Mouse (Mus musculus): ENCODE data around the gene Fam126a.

Fam126a gene

DNA sequence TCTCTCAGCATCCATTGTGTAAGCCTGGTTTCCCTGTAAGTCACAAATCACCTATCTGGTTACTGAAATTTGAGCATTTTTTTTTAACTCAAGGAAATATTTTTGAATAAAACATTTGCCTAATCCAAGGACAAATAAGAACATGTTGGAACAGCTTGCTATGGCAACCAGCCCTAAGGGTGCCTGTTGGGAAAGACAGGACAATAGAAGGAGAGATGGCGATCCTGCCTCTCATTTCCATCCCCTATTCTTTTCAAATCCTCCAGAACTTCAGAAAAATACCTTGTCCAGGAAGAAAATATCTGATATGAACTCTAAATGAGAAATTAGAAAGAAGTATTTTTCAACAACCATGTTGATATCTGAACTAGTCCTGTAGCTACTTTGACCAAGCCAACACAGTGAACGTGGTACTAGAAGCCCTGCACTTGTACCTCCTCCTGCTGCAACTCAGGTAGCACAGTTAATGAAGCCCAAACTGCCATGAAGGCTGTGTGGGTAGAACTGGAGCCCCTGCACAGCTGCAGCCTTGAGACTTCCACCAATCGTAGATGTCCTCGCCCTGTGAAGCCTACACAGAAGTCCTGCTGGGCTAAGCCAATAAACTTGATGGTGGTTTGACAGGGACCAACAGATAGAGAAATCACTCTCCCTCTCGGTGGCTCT is 17.0 kb downstream of the Fam126a start:
- in situ Hi-C loops (cut with MboI; ENCODE audit: low pct_unique_long_range_greater_than_20kb in 1 of 2, low sequenced_read_pairs in 2 of 2, unreplicated experiment in 1 of 2): no loop called here

DNA sequence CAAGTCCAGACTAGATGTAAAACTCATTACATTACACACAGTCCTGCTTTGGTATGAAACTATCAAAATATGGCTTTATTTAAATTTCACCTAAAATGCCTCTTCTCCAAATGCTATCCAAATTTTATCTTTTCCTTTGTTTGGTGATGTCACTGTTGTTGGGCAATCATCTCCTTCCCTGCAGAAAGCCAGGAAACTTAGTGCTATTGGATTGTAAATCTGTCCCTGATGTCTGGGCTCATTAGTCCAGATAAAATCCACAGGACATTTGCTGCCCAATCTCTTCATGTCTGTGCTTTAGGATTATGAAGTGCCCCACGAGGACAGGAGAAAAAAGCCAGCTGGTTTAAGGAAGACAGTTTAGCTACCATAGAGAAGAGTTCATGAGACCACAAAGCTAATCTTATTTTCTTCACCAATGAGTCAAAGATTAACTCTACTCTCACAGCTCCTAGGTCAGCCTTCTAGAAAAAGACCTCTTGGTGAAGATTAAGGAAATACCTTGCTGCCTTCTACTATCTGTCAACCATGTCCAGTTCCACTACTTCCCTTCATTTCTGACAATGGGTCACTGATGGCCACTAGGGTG is 31.3 kb downstream of the Fam126a start:
- in situ Hi-C loops (cut with MboI; ENCODE audit: low pct_unique_long_range_greater_than_20kb in 1 of 2, low sequenced_read_pairs in 2 of 2, unreplicated experiment in 1 of 2): no loop called here

DNA sequence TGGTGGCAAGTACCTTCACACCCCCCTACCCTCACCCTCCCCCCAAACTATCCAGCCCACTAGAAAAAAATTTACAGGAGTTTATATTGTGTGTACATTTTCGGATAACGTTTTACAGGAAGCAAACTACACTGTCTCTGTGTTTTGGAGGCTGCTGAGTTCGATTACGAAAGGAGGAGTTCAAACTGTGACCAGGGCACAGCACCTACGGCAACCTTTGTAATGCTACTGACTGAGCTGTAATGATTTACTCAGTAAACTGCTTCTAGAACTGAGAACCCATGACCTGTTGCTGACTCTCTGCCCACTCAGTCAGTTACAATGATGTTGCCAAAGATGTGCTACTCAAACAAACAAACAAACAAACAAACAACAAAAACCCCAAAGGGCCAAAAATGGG is 34.5 kb downstream of the Fam126a start:
- in situ Hi-C loops (cut with MboI; ENCODE audit: low pct_unique_long_range_greater_than_20kb in 1 of 2, low sequenced_read_pairs in 2 of 2, unreplicated experiment in 1 of 2): no loop called here

DNA sequence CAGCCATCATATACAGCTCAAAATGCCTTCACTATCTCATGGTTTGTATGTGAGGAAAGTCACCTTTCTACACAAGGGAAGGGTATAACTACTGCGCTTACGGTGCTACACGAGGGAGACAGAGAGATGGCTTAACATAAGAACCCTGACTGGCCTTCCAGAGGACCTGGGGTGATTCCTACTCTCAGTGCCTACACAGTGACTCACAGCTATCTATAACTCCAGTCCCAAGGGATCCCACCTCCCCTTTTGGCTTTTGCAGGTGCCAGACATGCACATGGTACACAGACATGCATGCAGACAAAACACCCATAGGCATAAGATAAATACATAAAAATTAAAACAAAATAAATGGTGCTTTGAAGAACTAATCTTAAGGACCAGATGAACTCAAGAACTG is 35.6 kb downstream of the Fam126a start:
- in situ Hi-C loops (cut with MboI; ENCODE audit: low pct_unique_long_range_greater_than_20kb in 1 of 2, low sequenced_read_pairs in 2 of 2, unreplicated experiment in 1 of 2): no loop called here

DNA sequence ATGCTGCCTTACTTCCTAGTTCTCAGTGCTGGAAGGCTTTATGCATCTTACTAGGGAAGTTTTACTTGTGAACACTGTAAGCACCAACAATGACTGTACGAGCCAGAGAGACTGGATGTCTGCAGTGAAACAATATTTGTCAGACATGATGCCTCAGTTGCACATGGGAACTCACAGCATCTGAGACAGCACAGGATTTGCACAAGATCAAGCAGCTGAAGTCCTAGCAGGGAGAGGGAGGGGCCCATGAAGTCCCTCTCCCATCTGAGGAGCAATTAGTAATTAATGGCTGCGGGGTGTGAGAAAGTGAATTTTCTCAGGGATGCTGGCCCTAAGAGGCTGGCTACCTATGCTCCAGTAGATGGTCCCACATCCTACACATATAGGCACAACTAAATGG is 36.3 kb downstream of the Fam126a start:
- in situ Hi-C loops (cut with MboI; ENCODE audit: low pct_unique_long_range_greater_than_20kb in 1 of 2, low sequenced_read_pairs in 2 of 2, unreplicated experiment in 1 of 2): no loop called here

DNA sequence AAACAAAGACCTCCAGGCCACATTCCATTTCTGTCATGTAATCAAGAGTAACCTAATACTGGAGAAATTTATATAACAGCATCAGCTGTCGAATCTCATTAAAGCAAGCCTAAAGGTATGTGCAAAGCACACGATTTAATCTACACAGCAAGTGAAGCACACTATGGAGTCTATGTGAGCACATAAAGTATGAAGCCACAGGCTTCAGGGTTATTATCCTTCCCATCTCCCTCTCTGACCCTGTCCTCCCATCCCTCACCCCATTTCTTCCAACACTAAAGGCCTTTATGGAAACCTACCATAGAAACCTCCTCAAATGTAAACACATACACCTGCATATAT is 37.0 kb downstream of the Fam126a start:
- in situ Hi-C loops (cut with MboI; ENCODE audit: low pct_unique_long_range_greater_than_20kb in 1 of 2, low sequenced_read_pairs in 2 of 2, unreplicated experiment in 1 of 2): no loop called here

DNA sequence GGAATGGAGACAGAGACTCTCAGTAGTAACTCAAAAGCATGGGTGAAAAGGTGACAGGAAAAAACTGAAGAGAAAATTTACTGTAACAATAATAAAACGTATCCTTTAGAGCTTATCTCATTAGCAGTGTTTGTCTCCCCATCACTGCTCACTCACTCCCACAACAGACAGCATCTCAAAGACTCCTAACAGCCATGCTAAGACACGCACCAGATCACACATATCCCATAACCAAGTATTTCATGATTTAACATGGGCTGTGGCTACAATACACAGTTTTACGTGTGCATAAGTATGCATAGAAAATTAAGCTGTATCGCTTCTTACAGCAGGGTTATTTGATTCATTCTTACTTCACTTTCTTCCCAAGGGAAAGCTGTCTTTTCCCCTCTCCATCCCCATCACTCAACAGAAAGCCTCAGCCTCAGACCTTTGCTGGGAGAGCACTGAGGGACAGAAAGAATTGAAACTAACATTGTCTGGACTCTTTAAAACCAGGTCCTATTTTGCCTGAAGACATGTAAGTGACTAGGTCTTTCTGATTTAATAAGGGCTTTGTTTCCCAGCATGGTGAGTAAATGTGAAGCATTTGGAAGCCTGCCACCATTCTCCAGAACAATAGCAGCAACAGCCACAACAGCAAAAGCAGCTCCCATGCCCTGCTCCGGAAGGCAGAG is 37.5 kb downstream of the Fam126a start:
- in situ Hi-C loops (cut with MboI; ENCODE audit: low pct_unique_long_range_greater_than_20kb in 1 of 2, low sequenced_read_pairs in 2 of 2, unreplicated experiment in 1 of 2): no loop called here

DNA sequence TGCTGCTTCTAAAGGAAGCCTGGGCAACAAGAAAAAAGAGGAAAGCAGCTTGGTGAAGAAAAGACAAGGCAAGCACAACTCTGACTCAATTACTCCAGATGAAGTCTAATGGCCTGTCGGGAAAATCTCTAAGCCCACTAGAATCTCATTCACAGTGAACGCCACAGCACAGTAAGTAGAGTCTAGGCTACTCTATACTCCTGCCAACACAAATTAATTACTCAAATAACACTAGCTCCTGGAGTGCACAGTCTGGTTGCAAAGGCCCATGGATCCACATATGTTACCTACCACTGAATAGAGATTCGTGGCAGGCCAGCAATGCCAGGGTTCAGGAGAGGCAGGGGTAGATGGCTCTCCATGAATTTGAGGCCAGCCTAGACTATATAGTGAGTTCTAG is 40.5 kb downstream of the Fam126a start:
- in situ Hi-C loops (cut with MboI; ENCODE audit: low pct_unique_long_range_greater_than_20kb in 1 of 2, low sequenced_read_pairs in 2 of 2, unreplicated experiment in 1 of 2): no loop called here

DNA sequence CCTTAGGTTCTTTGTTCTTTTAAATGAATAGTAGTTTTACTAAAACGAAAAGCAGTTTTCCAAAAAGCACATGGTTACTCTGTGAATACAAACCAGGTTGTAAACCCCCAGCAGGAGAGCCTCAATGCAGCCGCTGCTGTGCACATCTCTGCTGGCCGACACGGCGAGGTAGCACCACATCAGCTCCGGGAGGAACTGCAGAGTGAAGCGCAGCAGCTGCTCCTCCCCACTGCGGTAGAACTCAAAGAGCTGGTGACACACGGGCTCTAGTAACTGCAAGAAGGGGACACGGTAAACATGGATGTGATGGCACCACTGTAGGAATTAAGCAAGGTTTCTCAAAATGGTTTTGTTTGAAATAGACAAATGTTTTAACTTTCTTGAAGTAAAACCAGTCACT is 42.7 kb downstream of the Fam126a start:
- in situ Hi-C loops (cut with MboI; ENCODE audit: low pct_unique_long_range_greater_than_20kb in 1 of 2, low sequenced_read_pairs in 2 of 2, unreplicated experiment in 1 of 2): no loop called here

DNA sequence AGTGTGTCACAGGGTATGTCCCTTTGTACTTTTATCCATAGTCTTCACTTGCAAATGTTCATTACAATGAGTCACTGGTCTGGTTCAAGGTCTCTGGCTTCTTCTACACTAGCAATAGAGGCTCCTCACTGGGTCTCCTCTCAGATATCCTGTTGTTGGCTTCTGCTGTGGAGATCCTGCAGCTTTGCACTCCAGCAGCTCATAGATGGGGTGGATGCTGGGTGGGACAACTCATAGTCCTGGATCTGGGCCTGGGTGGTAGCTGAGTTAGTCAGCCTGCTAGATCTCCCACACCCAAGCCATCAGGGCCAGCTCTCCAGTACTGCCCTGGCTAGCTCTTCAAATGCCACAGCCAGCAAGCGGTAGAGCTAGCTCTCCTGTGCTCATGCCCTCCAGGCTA is 48.4 kb downstream of the Fam126a start:
- in situ Hi-C loops (cut with MboI; ENCODE audit: low pct_unique_long_range_greater_than_20kb in 1 of 2, low sequenced_read_pairs in 2 of 2, unreplicated experiment in 1 of 2): no loop called here

DNA sequence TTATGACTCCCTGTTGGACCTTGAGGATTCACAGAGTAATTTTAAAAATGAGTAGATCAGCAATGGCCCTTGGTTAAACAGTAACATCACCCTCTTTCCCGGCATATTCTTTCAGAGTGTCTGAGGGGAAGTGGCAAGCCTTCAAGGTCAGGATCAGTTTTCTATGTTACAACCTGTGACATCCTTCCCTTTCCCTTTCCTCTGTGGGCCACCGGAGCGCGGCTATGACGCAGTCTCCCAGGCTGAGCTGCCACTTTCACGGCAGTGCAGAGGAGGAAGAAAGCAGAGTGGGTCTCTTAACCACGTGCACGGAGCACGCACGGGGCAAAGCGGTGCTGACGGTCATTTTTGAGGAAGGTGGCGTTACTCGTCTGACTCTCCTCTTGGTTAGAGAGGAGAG is 52.0 kb downstream of the Fam126a start:
- in situ Hi-C loops (cut with MboI; ENCODE audit: low pct_unique_long_range_greater_than_20kb in 1 of 2, low sequenced_read_pairs in 2 of 2, unreplicated experiment in 1 of 2): no loop called here

DNA sequence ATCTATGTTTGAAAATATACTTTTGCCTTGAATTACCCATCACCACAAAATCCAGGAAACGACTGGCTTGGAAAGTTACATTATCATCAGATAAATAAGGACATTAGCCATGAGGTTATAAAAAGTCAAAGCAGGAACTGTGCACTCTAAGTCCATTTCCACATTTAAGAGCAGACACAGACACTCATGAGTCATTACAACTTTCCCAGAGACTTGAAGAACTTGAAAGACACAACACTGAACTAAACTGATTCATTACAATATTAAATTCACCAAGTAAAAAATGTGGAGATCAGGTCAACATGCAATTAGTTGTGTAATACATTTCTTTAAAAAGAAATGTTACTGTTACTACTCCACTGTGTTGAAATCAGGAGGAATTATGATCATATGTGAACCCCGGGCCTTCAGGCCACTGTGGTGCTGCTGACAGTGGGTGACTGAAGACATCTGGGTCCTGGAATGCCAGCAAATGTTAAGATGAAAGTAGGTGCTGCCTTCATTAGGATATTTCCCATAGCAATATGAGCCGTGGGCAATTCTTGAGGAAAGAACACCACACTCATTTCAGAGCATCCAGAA is 55.4 kb downstream of the Fam126a start:
- in situ Hi-C loops (cut with MboI; ENCODE audit: low pct_unique_long_range_greater_than_20kb in 1 of 2, low sequenced_read_pairs in 2 of 2, unreplicated experiment in 1 of 2): no loop called here

DNA sequence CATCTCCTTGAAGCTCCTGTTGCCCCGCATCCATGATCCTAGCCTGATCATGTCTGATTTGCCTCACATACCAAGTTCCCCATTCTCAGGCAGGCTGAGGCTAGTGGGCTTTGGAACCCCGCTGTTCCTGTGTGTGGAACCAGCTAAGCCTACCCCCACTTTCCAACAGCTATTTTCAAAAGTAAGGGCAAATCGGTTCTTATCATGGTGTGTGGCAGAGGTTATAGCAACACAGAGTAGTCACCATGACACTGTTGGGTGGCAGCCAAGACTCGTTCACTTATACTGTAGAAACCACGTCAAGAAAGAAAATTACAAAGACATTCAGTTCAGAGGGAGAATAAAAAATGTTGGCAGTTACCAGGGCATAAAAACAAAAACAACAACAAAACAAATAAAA is 62.8 kb downstream of the Fam126a start:
- in situ Hi-C loops (cut with MboI; ENCODE audit: low pct_unique_long_range_greater_than_20kb in 1 of 2, low sequenced_read_pairs in 2 of 2, unreplicated experiment in 1 of 2): no loop called here

DNA sequence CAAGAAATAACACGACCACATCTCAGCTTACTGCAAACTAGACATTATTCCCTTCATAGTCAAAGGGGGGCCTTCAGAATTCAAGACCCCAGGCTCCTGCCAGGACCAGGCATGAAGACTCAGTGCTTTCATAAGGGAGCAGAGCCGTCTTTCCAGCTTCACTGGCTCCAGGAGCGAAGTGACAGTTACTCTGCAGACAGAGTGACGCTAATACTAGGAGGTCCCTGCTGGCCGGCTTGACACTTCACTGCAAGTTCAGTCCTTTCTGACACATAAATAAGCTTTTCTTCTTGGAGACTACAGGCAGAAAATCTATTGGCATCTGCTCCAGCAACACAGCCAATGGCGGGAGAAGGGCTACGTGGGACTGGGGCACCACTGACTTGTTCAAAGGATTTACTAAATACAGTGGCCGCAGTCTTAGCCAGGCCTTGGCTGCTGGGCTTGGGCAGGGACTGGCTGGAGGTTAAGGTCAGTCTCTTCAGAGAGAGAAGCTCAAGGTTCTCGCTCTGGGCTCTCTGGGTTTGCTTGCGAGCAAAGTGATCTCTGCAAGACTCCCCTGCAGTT is 65.8 kb downstream of the Fam126a start:
- in situ Hi-C loops (cut with MboI; ENCODE audit: low pct_unique_long_range_greater_than_20kb in 1 of 2, low sequenced_read_pairs in 2 of 2, unreplicated experiment in 1 of 2): no loop called here

DNA sequence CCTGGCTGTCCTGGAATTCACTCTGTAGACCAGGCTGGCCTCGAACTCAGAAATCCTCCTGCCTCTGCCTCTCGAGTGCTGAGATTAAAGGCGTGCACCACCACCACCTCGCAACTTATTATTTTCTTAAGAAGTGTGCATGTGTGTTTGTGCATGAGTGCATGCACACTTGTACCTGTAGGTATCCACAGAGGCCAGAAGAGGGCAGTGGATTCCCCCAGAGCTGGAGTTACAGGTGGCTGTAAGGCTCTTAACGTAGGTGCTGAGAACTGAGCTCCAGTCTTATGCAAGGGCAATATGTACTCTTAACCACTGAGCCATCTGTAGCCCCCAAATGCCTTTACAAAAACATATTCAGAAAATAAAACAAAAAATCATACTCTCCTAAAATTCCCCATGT is 77.4 kb downstream of the Fam126a start:
- in situ Hi-C loops (cut with MboI; ENCODE audit: low pct_unique_long_range_greater_than_20kb in 1 of 2, low sequenced_read_pairs in 2 of 2, unreplicated experiment in 1 of 2): no loop called here

DNA sequence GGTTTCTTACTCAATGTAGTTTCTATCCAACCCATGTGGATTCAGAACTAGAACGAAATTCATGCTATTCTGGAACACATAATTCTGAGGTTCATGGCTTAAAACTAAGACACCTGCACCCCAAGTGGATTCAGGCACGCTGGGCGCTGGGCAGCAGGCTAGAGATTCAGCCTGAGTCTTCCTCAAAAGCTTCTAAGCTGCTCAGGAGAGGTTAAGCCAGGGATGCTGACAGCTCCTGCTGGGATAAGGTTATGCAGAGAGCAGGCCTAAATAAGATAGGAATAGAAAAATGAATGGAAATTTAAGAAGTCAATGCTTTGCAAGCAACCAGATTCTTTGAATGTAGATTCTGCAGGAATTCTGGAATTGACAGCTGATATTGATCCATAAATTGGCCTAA is 82.4 kb downstream of the Fam126a start:
- in situ Hi-C loops (cut with MboI; ENCODE audit: low pct_unique_long_range_greater_than_20kb in 1 of 2, low sequenced_read_pairs in 2 of 2, unreplicated experiment in 1 of 2): no loop called here

DNA sequence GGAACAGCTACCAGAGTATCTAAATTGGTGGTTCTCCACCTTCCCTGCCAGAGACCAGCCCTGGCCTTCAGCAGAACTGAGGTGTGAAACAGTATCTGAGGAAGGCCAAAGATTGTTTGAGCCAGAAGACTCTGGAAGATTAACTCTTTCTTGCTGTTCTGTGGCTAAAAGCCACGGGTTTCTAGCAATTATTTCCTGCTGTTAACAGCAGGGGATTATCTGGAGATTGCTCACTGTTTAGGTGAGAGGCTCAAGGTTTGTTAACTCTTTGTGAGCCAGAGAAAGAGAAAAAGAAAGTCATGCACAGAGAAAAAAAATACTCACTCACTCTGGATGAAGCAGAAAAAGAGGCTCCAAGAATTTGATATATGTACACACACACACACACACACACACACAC is 85.4 kb downstream of the Fam126a start:
- in situ Hi-C loops (cut with MboI; ENCODE audit: low pct_unique_long_range_greater_than_20kb in 1 of 2, low sequenced_read_pairs in 2 of 2, unreplicated experiment in 1 of 2): no loop called here

DNA sequence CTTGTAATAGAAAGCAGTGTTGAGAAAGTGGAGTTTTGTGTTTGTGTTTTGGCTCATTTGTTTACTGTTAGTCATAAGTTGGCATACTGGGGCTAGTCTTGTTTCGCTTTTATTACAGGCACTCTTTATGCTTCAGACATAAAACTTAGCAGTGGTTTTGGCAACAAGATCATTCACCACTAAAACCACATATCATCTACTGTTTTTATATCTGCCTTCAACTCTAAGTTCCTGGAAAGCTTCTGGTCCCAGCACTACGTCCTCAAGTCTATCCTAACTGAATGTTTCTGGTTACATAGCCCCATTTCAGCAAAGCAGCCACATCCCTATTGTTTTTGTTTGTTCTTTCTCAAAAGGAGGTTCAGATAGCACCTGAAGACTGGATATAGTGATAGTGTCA is 87.0 kb downstream of the Fam126a start:
- in situ Hi-C loops (cut with MboI; ENCODE audit: low pct_unique_long_range_greater_than_20kb in 1 of 2, low sequenced_read_pairs in 2 of 2, unreplicated experiment in 1 of 2): no loop called here

DNA sequence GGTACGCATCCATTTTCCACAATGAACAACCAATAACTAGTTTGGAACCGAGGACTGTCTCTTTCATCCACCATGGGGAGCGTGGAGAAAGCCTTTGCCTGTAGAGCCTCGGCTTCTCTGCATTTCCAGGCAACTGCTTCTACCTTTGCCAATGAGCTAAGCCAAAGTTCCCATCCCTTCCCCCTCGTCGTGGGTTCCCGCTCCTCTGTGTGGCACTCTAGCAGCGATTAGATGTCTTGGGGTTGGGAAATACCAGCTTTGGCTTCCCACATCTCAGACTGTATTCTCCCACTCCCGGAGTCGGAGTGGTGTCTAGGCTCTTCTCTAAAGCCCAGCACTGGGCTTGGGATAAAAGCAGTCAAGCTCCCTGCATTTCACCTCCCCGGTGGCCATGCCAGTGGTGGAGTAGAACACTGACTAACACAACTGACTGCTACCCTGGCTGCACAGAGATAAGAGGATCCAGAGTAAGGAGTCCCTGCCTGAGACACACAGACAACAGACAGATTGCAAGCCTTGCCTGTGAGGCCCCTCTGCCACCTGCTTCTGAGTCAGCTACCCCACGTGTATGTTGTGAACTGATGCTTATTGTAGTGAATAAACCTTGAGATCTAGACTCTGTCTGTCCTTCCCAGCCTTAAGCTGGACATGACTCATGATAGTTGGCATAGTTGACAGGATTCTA is 106.9 kb downstream of the Fam126a start:
- in situ Hi-C loops (cut with MboI; ENCODE audit: low pct_unique_long_range_greater_than_20kb in 1 of 2, low sequenced_read_pairs in 2 of 2, unreplicated experiment in 1 of 2): no loop called here
